Mouse (Mus musculus): Measurements from ENCODE around the gene Cyp2b23. TPM values are rescaled to one million over a fixed set of nuclear protein-coding genes. Genes with fewer than 3 reads are reported as not detected.

The Cyp2b23 gene
- not detected for polyA plus RNA-seq (2014; fragmentation: Illumina TruSeq; extraction: RNeasy Lipid Tissue Mini Kit (QIAGEN cat#74804); ENCODE audit: insufficient read depth, low read depth, low replicate concordance)

DNA sequence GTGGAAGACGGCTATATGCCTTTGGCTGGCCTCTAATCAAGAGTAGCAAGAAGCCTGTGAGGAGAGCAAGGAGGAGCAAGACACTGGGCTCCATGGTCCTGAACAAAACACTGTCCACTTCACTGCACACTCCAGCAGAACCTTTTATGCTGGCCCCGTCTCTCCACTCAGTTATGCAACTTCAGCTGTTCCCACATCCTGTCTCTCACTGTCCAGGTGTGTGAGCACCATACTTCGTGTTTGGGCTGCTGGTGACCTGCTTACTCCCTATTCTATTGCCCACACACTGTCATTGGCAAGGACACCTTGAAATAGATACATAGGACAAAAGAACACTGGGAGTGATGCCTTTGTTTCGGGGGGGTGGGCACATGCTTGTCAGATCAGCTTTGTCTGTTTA is at the start of gene Cyp2b23:
Cyp2b23 (minus strand) TSS at position 101 of the 400 bp plus-strand sequence.

DNA sequence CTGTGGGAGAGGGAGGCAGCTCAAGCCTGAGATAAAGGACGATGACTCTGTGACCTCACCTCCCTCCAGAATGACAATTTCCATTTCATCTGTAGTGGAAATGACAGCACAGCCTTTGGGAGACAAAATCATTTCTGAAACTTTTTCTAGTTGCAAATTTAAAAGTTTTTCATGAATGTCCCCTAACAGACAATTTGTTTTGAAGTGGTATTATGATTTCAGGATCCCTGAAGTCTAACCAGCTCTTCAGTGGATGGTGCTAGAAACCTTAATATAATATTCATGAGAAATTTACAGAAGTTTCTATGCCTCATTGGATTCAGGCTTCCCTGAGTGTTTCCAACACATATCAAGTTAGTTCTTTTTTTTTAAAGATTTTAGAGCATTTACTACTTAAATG is 67.9 kb downstream of the Cyp2b23 start, which contains the start of gene Vmn1r185:
Vmn1r185 (minus strand) TSS at position 101 of the 400 bp plus-strand sequence.

Other genes with a start within 250 kb of the Cyp2b23 start
- gene Nlrp9a, start 151.4 kb downstream of the Cyp2b23 start, polyA plus RNA-seq (2014; fragmentation: Illumina TruSeq; extraction: RNeasy Lipid Tissue Mini Kit (QIAGEN cat#74804); ENCODE audit: insufficient read depth, low read depth, low replicate concordance): not detected
- not detected for gene Vmn1r185, start 68.0 kb downstream of the Cyp2b23 start, polyA plus RNA-seq (2014; fragmentation: Illumina TruSeq; extraction: RNeasy Lipid Tissue Mini Kit (QIAGEN cat#74804); ENCODE audit: insufficient read depth, low read depth, low replicate concordance)
- not detected for gene Cyp2b19, start 70.7 kb upstream of the Cyp2b23 start, polyA plus RNA-seq (2014; fragmentation: Illumina TruSeq; extraction: RNeasy Lipid Tissue Mini Kit (QIAGEN cat#74804); ENCODE audit: insufficient read depth, low read depth, low replicate concordance)
- gene Cyp2g1, start 122.5 kb upstream of the Cyp2b23 start, polyA plus RNA-seq (2014; fragmentation: Illumina TruSeq; extraction: RNeasy Lipid Tissue Mini Kit (QIAGEN cat#74804); ENCODE audit: insufficient read depth, low read depth, low replicate concordance): not detected
- 29.1 TPM for gene Cyp2a5, start 148.9 kb upstream of the Cyp2b23 start, polyA plus RNA-seq (2014; fragmentation: Illumina TruSeq; extraction: RNeasy Lipid Tissue Mini Kit (QIAGEN cat#74804); ENCODE audit: insufficient read depth, low read depth, low replicate concordance)

Measured in lung, adult 10 weeks (tissue).